Mouse (Mus musculus): Measurements from ENCODE around the gene Commd9.

The Commd9 gene

GRCm38 (mm10) chr2:101885768-101886438 is at the start of gene Commd9:
Gene Commd9 (plus strand): TSS chr2:101886247.
- peak; percentile 97 for DNase-seq

- no peak for DNase-seq
Observed at GRCm38 (mm10) chr2:101842756-101843155, 43.3 kb upstream of the Commd9 start.

GRCm38 (mm10) chr2:101854792-101855191 is 31.3 kb upstream of the Commd9 start:
- DNase-seq = no peak

- DNase-seq = no peak
Observed at GRCm38 (mm10) chr2:101856174-101856573, 29.9 kb upstream of the Commd9 start.

GRCm38 (mm10) chr2:101860920-101861485 is 25.0 kb upstream of the Commd9 start:
- DNase-seq = no peak

GRCm38 (mm10) chr2:101862219-101863123 is 23.6 kb upstream of the Commd9 start:
- DNase-seq = peak; percentile 85 to 90

- peak; percentile 57 to 66 for DNase-seq
Observed at GRCm38 (mm10) chr2:101868683-101869082, 17.4 kb upstream of the Commd9 start.

- DNase-seq = peak; percentile 14 to 58
Observed at GRCm38 (mm10) chr2:101871179-101871578, 14.9 kb upstream of the Commd9 start.

- DNase-seq = no peak
Observed at GRCm38 (mm10) chr2:101881471-101882162, 4.4 kb upstream of the Commd9 start.

- DNase-seq = no peak
Observed at GRCm38 (mm10) chr2:101882998-101883397, 3.0 kb upstream of the Commd9 start, which contains the start of gene Prr5l. Gene Prr5l (minus strand): TSS chr2:101883027.

GRCm38 (mm10) chr2:101884286-101884685 is 1.8 kb upstream of the Commd9 start:
- DNase-seq = peak in 1 of 2 experiments; percentile 8

- DNase-seq = no peak
Observed at GRCm38 (mm10) chr2:101888886-101889285, 2.8 kb downstream of the Commd9 start.

- no peak for DNase-seq
Observed at GRCm38 (mm10) chr2:101891143-101891542, 5.1 kb downstream of the Commd9 start.

GRCm38 (mm10) chr2:101894126-101894525 is 8.1 kb downstream of the Commd9 start:
- no peak for DNase-seq

GRCm38 (mm10) chr2:101896425-101897204 is 10.6 kb downstream of the Commd9 start:
- DNase-seq = peak in 1 of 2 experiments; percentile 26

GRCm38 (mm10) chr2:101902196-101902595 is 16.1 kb downstream of the Commd9 start:
- DNase-seq = no peak

GRCm38 (mm10) chr2:101905534-101906378 is 19.7 kb downstream of the Commd9 start:
- peak; percentile 78 to 82 for DNase-seq

GRCm38 (mm10) chr2:101906379-101906690 is 20.3 kb downstream of the Commd9 start:
- DNase-seq = no peak

GRCm38 (mm10) chr2:101907386-101908022 is 21.5 kb downstream of the Commd9 start:
- DNase-seq = no peak

GRCm38 (mm10) chr2:101908773-101909172 is 22.7 kb downstream of the Commd9 start:
- no peak for DNase-seq

All from lung, adult 18-20 months (tissue).